Mouse (Mus musculus) stomach, postnatal 0 days (tissue): ENCODE measurements around the gene Pawr. TPM values are rescaled to one million over a fixed set of nuclear protein-coding genes. Genes with fewer than 3 reads are reported as not detected.

Experiments
- ATAC-seq: fragments of 200-750 bp; cut with Nextera tagmentation; 2 replicates; pipeline ENCODE4 v1.8.0; 2017; ENCODE audit not compliant: low FRiP score, low TSS enrichment
- DNase-seq: peaks from one replicate; pipeline ENCODE4 v3.0.0-alpha.2; 2016; ENCODE audit warnings: low spot score
- H3K27ac ChIP-seq: fragments of 300-500 bp; sonication (generic); replicated peaks from 2 replicates; pipeline ENCODE4 v1.5.1; 2014; ENCODE audit warnings: mild to moderate bottlenecking, control low read depth
- H3K27me3 ChIP-seq: fragments of 300-500 bp; sonication (generic); 2 replicates; pipeline ENCODE4 v1.6.1; 2014; ENCODE audit warnings: low read length; ENCODE audit not compliant: control insufficient read depth, insufficient read depth
- H3K36me3 ChIP-seq: fragments of 300-500 bp; sonication (generic); 2 replicates; pipeline ENCODE4 v1.6.1; 2014; ENCODE audit warnings: low read length, mixed read lengths; ENCODE audit not compliant: control insufficient read depth, insufficient read depth
- H3K4me1 ChIP-seq: fragments of 300-500 bp; sonication (generic); replicated peaks from 2 replicates; pipeline ENCODE4 v1.6.1; 2014; ENCODE audit warnings: antibody characterized with exemption; ENCODE audit not compliant: control insufficient read depth, insufficient read depth
- H3K4me2 ChIP-seq: fragments of 300-500 bp; sonication (generic); replicated peaks from 2 replicates; pipeline ENCODE4 v1.6.1; 2014; ENCODE audit warnings: low read depth, mild to moderate bottlenecking, control low read depth, moderate library complexity
- H3K4me3 ChIP-seq: fragments of 300-500 bp; sonication (generic); 2 replicates; pipeline ENCODE4 v1.5.1; 2014; ENCODE audit warnings: low read depth, low read length, control low read depth
- H3K9ac ChIP-seq: fragments of 300-500 bp; sonication (generic); 2 replicates; pipeline ENCODE4 v1.6.1; 2014; ENCODE audit warnings: mild to moderate bottlenecking, low read length, control low read depth, mixed read lengths
- H3K9me3 ChIP-seq: fragments of 300-500 bp; sonication (generic); 2 replicates; pipeline ENCODE4 v1.6.1; 2016; ENCODE audit warnings: low read length; ENCODE audit not compliant: control insufficient read depth
- CTCF ChIP-seq: IDR thresholded peaks from 2 replicates; pipeline ENCODE4 v1.5.1; 2016; ENCODE audit warnings: antibody characterized with exemption, low read depth, mild to moderate bottlenecking, moderate library complexity
- EP300 ChIP-seq: optimal IDR thresholded peaks from 2 replicates; pipeline ENCODE3; 2016; ENCODE audit warnings: antibody characterized with exemption
- WGBS: fragments of 180-500 bp; shearing (Covaris S2); extraction: QIAGEN DNeasy Blood & Tissue Kit; methylation state at CpG from one replicate; pipeline ENCODE4 v1.1.7; 2014; 5-methylcytosine and 5-hydroxymethylcytosine counted together
- polyA plus RNA-seq: library from polyadenylated mRNA; unstranded; fragments of >200 nt; fragmentation: Nextera tagmentation; extraction: Ambion mirVana; gene quantifications from 2 replicates; pipeline ENCODE4 v1.2.1, GENCODE M21; 2015

Gene Pawr
- polyA plus RNA-seq, 1 experiment from 2014 or later: 14.7 TPM

DNA sequence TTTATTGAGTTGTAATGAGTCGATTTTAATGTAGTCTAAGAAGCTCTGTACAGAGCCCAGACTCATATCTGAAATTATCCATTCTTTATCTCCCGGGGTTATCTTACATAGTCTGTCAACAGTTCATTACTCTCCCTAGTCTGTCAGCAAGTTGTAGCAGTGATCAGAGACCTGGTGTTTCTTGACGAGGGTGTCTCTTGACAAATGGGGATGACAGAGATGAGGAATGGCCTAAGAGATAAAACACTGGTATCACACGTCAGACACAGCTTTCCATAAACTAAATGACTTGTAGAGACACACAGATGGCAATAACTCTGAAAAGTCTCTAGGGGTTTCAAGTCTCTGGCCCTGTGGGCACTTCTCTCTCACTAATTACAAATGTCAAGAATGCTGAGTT lies 62.4 kb downstream of the Pawr start:
- no peak overlapping the region for H3K27ac ChIP-seq
- TF ChIP-seq CTCF (no peak), EP300 (no peak)
- 48% methylated on average over 4 of the region's 4 CpGs for WGBS
- DNase-seq: no peak
- no peak for ATAC-seq
- H3K4me3 ChIP-seq: no peak overlapping the region
- H3K27me3 ChIP-seq: no peaks in the 10 kb centered on the region
- no peaks in the 10 kb centered on the region for H3K9me3 ChIP-seq
- H3K4me1 ChIP-seq: no peaks in the 10 kb centered on the region; the same call in 1 of the 2 replicates
- H3K4me2 ChIP-seq: no peak overlapping the region
- no peak overlapping the region for H3K9ac ChIP-seq
- H3K36me3 ChIP-seq: no peaks in the 10 kb centered on the region

DNA sequence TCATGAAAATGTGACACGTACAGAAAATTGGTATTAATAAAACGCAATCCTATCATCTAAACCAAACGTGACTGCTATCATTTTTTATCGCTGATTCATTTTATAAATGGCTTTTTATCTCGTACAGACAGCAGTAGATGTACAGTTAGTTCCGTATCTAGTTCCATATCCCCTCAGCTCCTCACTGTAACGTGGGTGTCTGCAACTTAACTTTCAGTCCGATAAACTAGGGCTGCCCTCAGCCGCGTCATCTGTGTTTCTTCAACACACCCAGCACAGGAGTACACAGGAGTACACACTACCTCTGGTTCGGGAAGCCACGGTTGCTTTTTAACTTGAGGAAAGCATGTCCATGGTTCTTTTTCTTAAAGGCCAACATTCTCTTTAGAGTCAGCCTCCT lies 63.3 kb downstream of the Pawr start:
- no peak overlapping the region for H3K4me2 ChIP-seq
- H3K27me3 ChIP-seq: no peaks in the 10 kb centered on the region
- H3K9me3 ChIP-seq: no peaks in the 10 kb centered on the region
- WGBS: 74% methylated on average over 12 of the region's 12 CpGs
- TF ChIP-seq EP300 (no peak), CTCF (no peak)
- no peak for DNase-seq
- H3K4me3 ChIP-seq: no peak overlapping the region
- H3K9ac ChIP-seq: no peak overlapping the region
- ATAC-seq: no peak; the same call in 1 of the 2 replicates
- H3K4me1 ChIP-seq: no peaks in the 10 kb centered on the region
- H3K36me3 ChIP-seq: no peaks in the 10 kb centered on the region
- H3K27ac ChIP-seq: peak overlapping the region; percentile 25; the same call in 1 of the 2 replicates

GRCm38 (mm10) chr10:108395647-108396046 lies 63.7 kb downstream of the Pawr start:
- peak; percentile 43 for DNase-seq
- H3K27me3 ChIP-seq: no peaks in the 10 kb centered on the region
- H3K9me3 ChIP-seq: no peaks in the 10 kb centered on the region
- no peak overlapping the region for H3K4me2 ChIP-seq
- WGBS: 63% methylated on average over 14 of the region's 14 CpGs
- H3K9ac ChIP-seq: no peak overlapping the region
- peak; percentile 86 for ATAC-seq
- no peak overlapping the region for H3K4me3 ChIP-seq
- H3K4me1 ChIP-seq: no peaks in the 10 kb centered on the region
- no peaks in the 10 kb centered on the region for H3K36me3 ChIP-seq
- TF ChIP-seq CTCF (no peak), EP300 (no peak)
- H3K27ac ChIP-seq: peak overlapping the region; percentile 25; the same call in 1 of the 2 replicates

DNA sequence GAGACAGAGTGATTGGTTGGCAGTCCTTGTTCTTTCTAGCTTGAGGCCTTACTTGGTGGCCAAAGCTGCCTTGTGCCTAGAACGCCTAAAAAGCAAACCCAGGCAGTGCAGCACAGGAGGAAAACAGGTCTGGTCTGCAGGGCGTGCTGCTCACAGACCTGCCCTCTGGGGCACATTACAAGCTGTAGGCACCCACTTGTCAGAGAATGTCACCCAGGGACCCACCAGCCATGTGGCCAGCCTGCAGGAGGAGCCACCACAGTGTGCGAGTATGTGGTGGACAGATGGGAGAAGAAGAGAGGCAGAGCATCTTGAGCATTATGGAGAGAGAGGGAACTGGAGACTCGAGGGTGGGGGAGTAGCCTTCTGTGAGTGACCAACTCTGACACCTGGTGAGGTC lies 70.8 kb downstream of the Pawr start:
- no peak overlapping the region for H3K4me2 ChIP-seq
- DNase-seq: no peak
- no peaks in the 10 kb centered on the region for H3K9me3 ChIP-seq
- TF ChIP-seq CTCF (no peak), EP300 (no peak)
- no peak overlapping the region for H3K27ac ChIP-seq
- H3K27me3 ChIP-seq: no peaks in the 10 kb centered on the region
- WGBS: 73% methylated on average over 4 of the region's 4 CpGs
- no peaks in the 10 kb centered on the region for H3K36me3 ChIP-seq
- H3K9ac ChIP-seq: no peak overlapping the region
- H3K4me1 ChIP-seq: no peaks in the 10 kb centered on the region
- no peak for ATAC-seq
- no peak overlapping the region for H3K4me3 ChIP-seq

DNA sequence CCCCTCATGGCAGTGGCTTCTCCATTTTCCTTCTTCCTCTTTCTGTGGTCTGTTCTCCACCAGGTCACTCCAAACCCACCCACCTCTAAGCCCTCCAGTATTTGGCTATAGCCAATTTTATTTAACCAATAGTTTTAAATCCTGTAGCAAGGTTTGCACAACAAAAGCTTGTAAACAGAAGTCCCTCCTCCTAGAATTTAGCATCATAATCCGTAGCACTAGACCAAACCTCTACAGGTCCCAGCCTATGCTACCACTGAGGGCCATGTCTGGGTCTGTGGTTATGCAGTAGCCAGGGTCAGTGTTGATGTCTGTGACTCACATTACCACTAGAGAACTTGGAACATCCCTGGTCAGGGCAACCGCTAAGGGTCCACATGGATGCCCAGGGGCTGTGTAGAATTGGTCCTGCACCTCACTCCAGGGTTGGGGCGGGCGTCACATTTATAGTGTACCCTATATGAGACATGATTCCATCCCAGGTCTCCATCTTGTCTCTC lies 71.5 kb downstream of the Pawr start:
- peak; percentile 24; the same call in 1 of the 2 replicates for ATAC-seq
- WGBS: 94% methylated on average over 4 of the region's 4 CpGs
- Histone ChIP-seq H3K27me3 (no peaks in the 10 kb centered on the region), H3K4me3 (no peak overlapping the region), H3K9me3 (no peaks in the 10 kb centered on the region), H3K4me2 (no peak overlapping the region), H3K36me3 (no peaks in the 10 kb centered on the region), H3K9ac (no peak overlapping the region), H3K27ac (no peak overlapping the region), H3K4me1 (no peaks in the 10 kb centered on the region)
- DNase-seq: no peak
- no peak for TF ChIP-seq CTCF
- no peak for TF ChIP-seq EP300

DNA sequence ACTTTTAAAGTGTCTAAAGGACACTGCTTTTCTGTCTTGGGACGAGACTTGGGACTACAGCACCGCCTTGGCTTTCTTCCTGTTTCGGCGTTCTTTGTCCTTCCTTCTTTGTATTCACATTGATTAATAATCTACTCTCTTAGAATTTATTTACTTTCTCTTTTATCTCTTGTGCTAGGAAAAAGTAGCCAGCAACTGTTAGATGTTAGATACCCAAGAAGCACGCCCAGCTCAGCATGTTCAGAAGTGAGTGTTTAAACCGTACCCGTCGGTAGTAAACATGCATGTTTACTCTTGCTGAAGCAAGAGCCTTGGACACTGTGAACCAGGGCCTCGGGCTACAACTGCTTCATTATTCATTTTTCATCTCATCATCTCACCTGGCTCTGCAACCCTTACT lies 72.2 kb downstream of the Pawr start:
- H3K9ac ChIP-seq: no peak overlapping the region
- H3K4me2 ChIP-seq: no peak overlapping the region
- no peaks in the 10 kb centered on the region for H3K9me3 ChIP-seq
- DNase-seq (no peak), ATAC-seq (no peak)
- H3K27me3 ChIP-seq: no peaks in the 10 kb centered on the region
- H3K27ac ChIP-seq: no peak overlapping the region
- H3K36me3 ChIP-seq: no peaks in the 10 kb centered on the region
- no peak for TF ChIP-seq EP300
- TF ChIP-seq CTCF: no peak
- WGBS: 52% methylated on average over 9 of the region's 9 CpGs
- no peaks in the 10 kb centered on the region for H3K4me1 ChIP-seq
- H3K4me3 ChIP-seq: no peak overlapping the region
